Mouse (Mus musculus) limb, embryonic 14.5 days (tissue): ENCODE measurements around the gene Ell3. TPM values are rescaled to one million over a fixed set of nuclear protein-coding genes. Genes with fewer than 3 reads are reported as not detected.

Experiments used
- ATAC-seq: fragments of 200-750 bp; cut with Nextera tagmentation; 2 replicates; pipeline ENCODE4 v1.8.0; 2017; ENCODE audit warnings: low read depth, moderate number of reproducible peaks, moderate TSS enrichment; ENCODE audit not compliant: low FRiP score
- DNase-seq: peaks from one replicate; pipeline ENCODE4 v3.0.0-alpha.2; 2015; ENCODE audit warnings: low spot score
- H3K27ac ChIP-seq: fragments of 300-500 bp; sonication (generic); replicated peaks from 2 replicates; pipeline ENCODE4 v1.5.1; 2014; ENCODE audit warnings: low read depth, mild to moderate bottlenecking, low read length, moderate library complexity, mixed read lengths
- H3K27me3 ChIP-seq: fragments of 300-500 bp; sonication (generic); 2 replicates; pipeline ENCODE4 v1.6.1; 2014; ENCODE audit warnings: low read length, mixed read lengths; ENCODE audit not compliant: control insufficient read depth, insufficient read depth
- H3K36me3 ChIP-seq: fragments of 300-500 bp; sonication (generic); 2 replicates; pipeline ENCODE4 v1.6.1; 2014; ENCODE audit warnings: mild to moderate bottlenecking, low read length, moderate library complexity, mixed read lengths; ENCODE audit not compliant: control insufficient read depth, insufficient read depth
- H3K4me1 ChIP-seq: fragments of 300-500 bp; sonication (generic); 2 replicates; pipeline ENCODE4 v1.6.1; 2014; ENCODE audit warnings: antibody characterized with exemption, low read length, mixed read lengths; ENCODE audit not compliant: control insufficient read depth, insufficient read depth
- H3K4me2 ChIP-seq: fragments of 300-500 bp; sonication (generic); replicated peaks from 2 replicates; pipeline ENCODE4 v1.6.1; 2014; ENCODE audit warnings: low read depth, mild to moderate bottlenecking, low read length, moderate library complexity; ENCODE audit not compliant: severe bottlenecking
- H3K4me3 ChIP-seq: fragments of 300-500 bp; sonication (generic); replicated peaks from 2 replicates; pipeline ENCODE4 v1.5.1; 2014; ENCODE audit warnings: low read length
- H3K9ac ChIP-seq: fragments of 300-500 bp; sonication (generic); 2 replicates; pipeline ENCODE4 v1.6.1; 2014; ENCODE audit warnings: mild to moderate bottlenecking, low read depth, low read length, moderate library complexity; ENCODE audit not compliant: severe bottlenecking
- H3K9me3 ChIP-seq: fragments of 300-500 bp; sonication (generic); 2 replicates; pipeline ENCODE4 v1.6.1; 2016; ENCODE audit warnings: low read length; ENCODE audit not compliant: control insufficient read depth
- POLR2A ChIP-seq: fragments of 200-500 bp; IDR thresholded peaks from 2 replicates; pipeline ENCODE4 v1.8.0; 2012; ENCODE audit warnings: inconsistent platforms, mild to moderate bottlenecking, moderate library complexity, borderline replicate concordance; ENCODE audit not compliant: insufficient read depth, insufficient read length; ENCODE audit errors: extremely low read depth
- WGBS: fragments of 180-500 bp; shearing (Covaris S2); extraction: QIAGEN DNeasy Blood & Tissue Kit; methylation state at CpG from one replicate; pipeline ENCODE4 v1.1.7; 2014; 5-methylcytosine and 5-hydroxymethylcytosine counted together
- polyA plus RNA-seq, 2 experiments: library from polyadenylated mRNA; depleted of rRNA in 1 of 2; stranded (reverse) in 1 of 2; unstranded in 1 of 2; fragments of >200 nt; fragmentation: Nextera tagmentation in 1 of 2; extraction: Ambion mirVana in 1 of 2; gene quantifications; 2 replicates each; pipeline versions ENCODE4 v1.2.1 to v1.2.3; 2012 to 2014

Gene Ell3
- polyA plus RNA-seq, 2 experiments: 4.8 to 6.3 TPM

- WGBS: 61% methylated on average over 5 of the region's 5 CpGs
- no peak overlapping the region for H3K4me3 ChIP-seq
- no peak overlapping the region; the same call in 1 of the 2 replicates for H3K4me2 ChIP-seq
- no peaks in the 10 kb centered on the region for H3K9me3 ChIP-seq
- H3K9ac ChIP-seq: no peak overlapping the region
- H3K27me3 ChIP-seq: no peaks in the 10 kb centered on the region
- H3K36me3 ChIP-seq: peaks cover 33% of the 10 kb centered on the region
- H3K4me1 ChIP-seq: peaks cover 12% of the 10 kb centered on the region; the same call in 1 of the 2 replicates
- no peak for TF ChIP-seq POLR2A
- DNase-seq (no peak), ATAC-seq (no peak)
- H3K27ac ChIP-seq: no peak overlapping the region
Measured at GRCm38 (mm10) chr2:121440834-121441605, 3.1 kb downstream of the Ell3 start.

DNA sequence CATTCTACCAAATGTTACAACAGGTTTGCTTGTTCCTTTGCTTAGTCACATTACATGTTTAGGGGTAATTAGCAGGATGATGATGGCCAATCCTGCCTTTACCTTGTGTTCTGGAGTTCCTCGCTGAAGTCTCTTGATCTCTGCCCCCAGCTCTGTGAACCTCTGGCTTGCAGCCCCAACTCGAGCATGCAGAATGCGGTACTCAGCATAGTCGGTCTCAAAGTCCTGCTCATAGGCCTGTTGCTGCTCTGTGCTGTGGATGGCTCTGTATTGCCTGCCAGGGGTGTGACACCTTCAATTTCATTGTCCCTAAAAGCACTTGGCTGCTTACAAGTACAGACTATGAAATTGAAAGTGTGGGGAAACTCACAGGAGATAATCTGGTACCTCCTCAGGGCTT lies 4.3 kb downstream of the Ell3 start:
- no peak overlapping the region for H3K9ac ChIP-seq
- no peak for ATAC-seq
- DNase-seq: no peak
- 71% methylated on average over 4 of the region's 4 CpGs for WGBS
- no peak overlapping the region for H3K4me2 ChIP-seq
- H3K4me3 ChIP-seq: no peak overlapping the region
- TF ChIP-seq POLR2A: no peak
- H3K9me3 ChIP-seq: no peaks in the 10 kb centered on the region
- peaks cover 45% of the 10 kb centered on the region for H3K36me3 ChIP-seq
- H3K27ac ChIP-seq: no peak overlapping the region
- H3K4me1 ChIP-seq: peaks cover 12% of the 10 kb centered on the region; the same call in 1 of the 2 replicates
- H3K27me3 ChIP-seq: no peaks in the 10 kb centered on the region

DNA sequence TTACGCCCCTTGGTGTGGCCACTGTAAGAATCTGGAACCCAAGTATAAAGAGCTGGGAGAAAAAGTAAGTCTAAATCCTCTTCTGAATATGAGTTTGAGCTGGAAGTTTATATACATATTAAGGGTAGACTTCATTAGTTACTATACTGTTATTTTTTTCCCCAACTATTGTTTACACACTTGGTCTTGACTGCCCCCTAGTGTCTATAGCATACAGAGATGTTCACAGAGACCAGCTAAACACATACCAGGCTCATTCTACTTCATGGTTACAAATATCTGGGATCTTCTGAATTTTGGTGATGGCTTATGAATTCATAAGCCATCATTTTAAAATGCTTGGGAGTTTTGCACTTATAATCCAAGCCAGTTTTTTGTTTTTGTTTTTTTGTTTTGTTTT lies 9.2 kb downstream of the Ell3 start:
- Histone ChIP-seq H3K9ac (no peak overlapping the region), H3K4me1 (no peaks in the 10 kb centered on the region), H3K4me3 (no peak overlapping the region), H3K4me2 (no peak overlapping the region), H3K27ac (no peak overlapping the region), H3K9me3 (no peaks in the 10 kb centered on the region), H3K27me3 (no peaks in the 10 kb centered on the region), H3K36me3 (peaks cover 94% of the 10 kb centered on the region)
- DNase-seq: no peak
- 100% methylated on average over 1 of the region's 1 CpGs for WGBS
- no peak for TF ChIP-seq POLR2A
- no peak for ATAC-seq

DNA sequence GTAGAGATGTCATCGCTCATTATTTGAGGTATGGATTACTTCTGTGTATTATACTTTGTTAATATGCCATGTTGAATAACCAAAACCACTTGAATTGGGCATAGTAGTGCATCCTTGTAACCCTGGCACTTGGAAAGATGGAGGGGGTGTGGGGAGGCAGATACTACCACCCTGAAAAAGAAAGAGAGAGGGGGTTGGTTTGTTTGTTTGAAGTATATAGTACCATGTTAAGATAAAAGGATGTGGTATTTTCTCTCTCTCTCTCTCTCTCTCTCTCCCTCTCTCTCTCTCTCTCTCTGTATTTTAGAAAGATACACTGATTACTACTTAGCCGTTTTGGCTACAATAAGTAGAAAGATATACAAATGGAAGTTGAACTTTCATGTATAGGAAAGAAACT lies 18.2 kb downstream of the Ell3 start:
- Histone ChIP-seq H3K4me1 (no peaks in the 10 kb centered on the region), H3K27ac (no peak overlapping the region), H3K4me3 (no peak overlapping the region), H3K36me3 (peaks cover 94% of the 10 kb centered on the region), H3K4me2 (no peak overlapping the region), H3K9ac (no peak overlapping the region), H3K9me3 (no peaks in the 10 kb centered on the region), H3K27me3 (no peaks in the 10 kb centered on the region)
- 92% methylated on average over 2 of the region's 2 CpGs for WGBS
- no peak for DNase-seq
- TF ChIP-seq POLR2A: no peak
- ATAC-seq: no peak

DNA sequence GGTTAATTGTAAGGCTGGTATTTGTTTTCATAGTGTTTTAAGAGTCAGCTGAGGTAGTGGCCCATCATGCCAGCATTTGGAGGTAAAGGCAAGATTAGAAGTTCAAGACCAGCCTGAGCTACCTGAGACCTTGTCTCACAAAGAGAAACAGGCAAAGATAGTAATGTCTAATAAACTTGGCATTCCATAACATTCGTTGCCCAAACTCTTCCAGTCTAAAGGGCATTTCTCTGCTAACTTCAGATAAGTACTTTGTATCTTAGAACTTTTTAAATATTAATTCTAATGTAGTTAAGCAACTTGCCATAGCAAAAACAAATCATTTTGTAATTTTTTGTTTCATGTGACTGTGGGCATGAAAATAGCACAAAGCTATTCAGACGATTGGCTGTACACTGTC lies 20.9 kb downstream of the Ell3 start:
- Histone ChIP-seq H3K4me2 (no peak overlapping the region), H3K4me1 (no peaks in the 10 kb centered on the region), H3K36me3 (peaks cover 88% of the 10 kb centered on the region), H3K9me3 (no peaks in the 10 kb centered on the region), H3K27me3 (no peaks in the 10 kb centered on the region), H3K4me3 (no peak overlapping the region), H3K27ac (no peak overlapping the region), H3K9ac (no peak overlapping the region)
- DNase-seq (no peak), ATAC-seq (no peak)
- 91% methylated on average over 2 of the region's 2 CpGs for WGBS
- TF ChIP-seq POLR2A: no peak
